Mouse (Mus musculus): ENCODE measurements at regions not wholly inside any gene's neighbourhood (a gene's known extent, or its start where the extent isn't known, plus 50 kb on each side); places are given as distances from the start of the nearest gene placed in this dataset.

DNA sequence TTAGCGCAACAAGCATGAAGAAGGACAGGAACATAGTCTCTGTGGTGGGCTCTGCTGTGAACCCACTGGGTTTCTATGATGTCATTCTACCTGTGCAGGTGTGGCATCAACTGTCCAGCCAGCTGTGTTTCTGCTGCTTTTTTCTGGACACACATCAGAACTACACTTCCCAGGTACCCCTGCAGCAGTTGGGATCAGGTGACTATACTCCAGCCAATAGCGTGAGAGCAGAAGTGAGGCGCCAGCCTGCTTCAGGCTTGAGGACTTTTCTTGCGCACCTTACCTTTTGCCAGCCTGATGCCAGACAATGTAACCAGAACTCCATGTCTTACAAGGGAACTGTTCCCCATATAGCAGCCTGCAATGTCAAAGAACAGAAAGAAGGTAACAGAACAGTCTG, 296.3 kb downstream of the Matn1 start:
- H3K4me2 ChIP-seq (replicated peaks; ENCODE audit: low read depth, low read length): no peak overlapping the region
- ATAC-seq (ENCODE audit: insufficient number of reproducible peaks, insufficient read depth, low FRiP score, low read depth): no peak
- WGBS: 85% methylated on average over 4 of the region's 4 CpGs
- H3K9ac ChIP-seq (replicated peaks; ENCODE audit: low read depth, low read length): no peak overlapping the region
- no peaks in the 10 kb centered on the region for H3K9me3 ChIP-seq (ENCODE audit: control insufficient read depth, low read depth, low read length)
- H3K4me1 ChIP-seq (ENCODE audit: control insufficient read depth, insufficient read depth, low read length): no peaks in the 10 kb centered on the region
- H3K27me3 ChIP-seq (ENCODE audit: control insufficient read depth, insufficient read depth, low read length): no peaks in the 10 kb centered on the region
- no peak overlapping the region for H3K27ac ChIP-seq (ENCODE audit: low read length)
- no peaks in the 10 kb centered on the region for H3K36me3 ChIP-seq (ENCODE audit: control insufficient read depth, insufficient read depth, low read length)
- H3K4me3 ChIP-seq (ENCODE audit: low read depth, low read length): no peak overlapping the region

DNA sequence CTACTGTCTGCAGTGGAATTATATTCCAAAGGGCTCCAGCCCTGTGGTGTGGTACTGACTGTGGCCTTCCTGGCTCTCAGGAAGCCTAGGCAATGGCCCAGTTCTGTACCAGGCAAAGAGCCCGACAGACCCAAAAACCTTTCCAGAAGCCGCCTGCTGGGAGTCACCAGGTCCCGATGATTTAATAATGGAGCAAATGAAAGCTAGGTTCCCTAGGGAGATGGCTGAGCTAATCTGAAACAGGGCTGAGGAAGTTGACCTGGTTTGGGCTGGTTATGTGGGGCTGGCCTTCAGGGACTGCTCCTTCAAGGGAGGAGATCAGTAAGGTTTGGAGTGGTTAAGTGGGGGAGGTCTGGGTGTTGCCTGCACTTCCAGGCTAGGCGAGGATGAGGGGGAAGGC, 298.1 kb downstream of the Matn1 start:
- H3K27me3 ChIP-seq (ENCODE audit: control insufficient read depth, insufficient read depth, low read length): no peaks in the 10 kb centered on the region
- H3K9me3 ChIP-seq (ENCODE audit: control insufficient read depth, low read depth, low read length): no peaks in the 10 kb centered on the region
- no peak overlapping the region for H3K9ac ChIP-seq (replicated peaks; ENCODE audit: low read depth, low read length)
- no peak overlapping the region for H3K27ac ChIP-seq (ENCODE audit: low read length)
- H3K4me1 ChIP-seq (ENCODE audit: control insufficient read depth, insufficient read depth, low read length): no peaks in the 10 kb centered on the region
- H3K4me2 ChIP-seq (replicated peaks; ENCODE audit: low read depth, low read length): no peak overlapping the region
- no peak overlapping the region for H3K4me3 ChIP-seq (ENCODE audit: low read depth, low read length)
- WGBS: 66% methylated on average over 4 of the region's 4 CpGs
- no peak for ATAC-seq (ENCODE audit: insufficient number of reproducible peaks, insufficient read depth, low FRiP score, low read depth)
- no peaks in the 10 kb centered on the region for H3K36me3 ChIP-seq (ENCODE audit: control insufficient read depth, insufficient read depth, low read length)

DNA sequence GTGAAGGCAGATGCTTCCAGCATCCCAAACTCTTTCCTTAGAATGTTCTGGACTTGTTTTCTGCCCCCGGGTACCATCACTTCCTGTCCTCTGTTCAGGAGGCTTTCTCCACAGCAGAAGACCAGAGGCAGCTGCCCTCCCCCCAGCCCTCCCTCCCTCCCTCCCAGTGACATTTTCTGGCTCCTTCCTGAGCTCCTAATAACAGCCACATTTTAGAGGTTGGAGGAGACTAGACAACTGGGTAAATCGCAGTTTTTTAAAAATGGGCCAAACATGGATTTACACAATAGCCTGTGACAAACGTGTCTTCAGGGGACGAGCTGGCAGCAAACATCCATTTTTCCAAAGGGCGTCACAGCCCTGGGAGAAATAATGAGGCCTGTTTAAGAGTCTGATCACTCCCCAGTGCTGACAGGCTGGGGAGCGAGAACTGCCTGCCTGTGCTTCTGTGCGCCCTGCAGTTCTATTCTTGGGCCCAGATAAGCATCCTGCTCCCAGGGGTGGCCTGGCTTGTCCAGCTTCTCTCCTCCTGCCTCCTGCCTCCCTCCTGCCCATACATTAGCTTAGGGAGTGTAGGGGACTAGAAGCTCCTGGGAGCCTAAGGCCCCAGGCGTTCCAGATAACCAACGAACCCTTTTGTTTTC, 299.7 kb downstream of the Matn1 start:
- ATAC-seq (ENCODE audit: insufficient number of reproducible peaks, insufficient read depth, low FRiP score, low read depth): no peak
- Histone ChIP-seq H3K27me3 (ENCODE audit: control insufficient read depth, insufficient read depth, low read length) (no peaks in the 10 kb centered on the region), H3K36me3 (ENCODE audit: control insufficient read depth, insufficient read depth, low read length) (no peaks in the 10 kb centered on the region), H3K4me1 (ENCODE audit: control insufficient read depth, insufficient read depth, low read length) (no peaks in the 10 kb centered on the region), H3K27ac (ENCODE audit: low read length) (no peak overlapping the region), H3K9ac (replicated peaks; ENCODE audit: low read depth, low read length) (no peak overlapping the region), H3K4me3 (ENCODE audit: low read depth, low read length) (no peak overlapping the region), H3K9me3 (ENCODE audit: control insufficient read depth, low read depth, low read length) (no peaks in the 10 kb centered on the region), H3K4me2 (replicated peaks; ENCODE audit: low read depth, low read length) (no peak overlapping the region)
- 50% methylated on average over 9 of the region's 9 CpGs for WGBS

DNA sequence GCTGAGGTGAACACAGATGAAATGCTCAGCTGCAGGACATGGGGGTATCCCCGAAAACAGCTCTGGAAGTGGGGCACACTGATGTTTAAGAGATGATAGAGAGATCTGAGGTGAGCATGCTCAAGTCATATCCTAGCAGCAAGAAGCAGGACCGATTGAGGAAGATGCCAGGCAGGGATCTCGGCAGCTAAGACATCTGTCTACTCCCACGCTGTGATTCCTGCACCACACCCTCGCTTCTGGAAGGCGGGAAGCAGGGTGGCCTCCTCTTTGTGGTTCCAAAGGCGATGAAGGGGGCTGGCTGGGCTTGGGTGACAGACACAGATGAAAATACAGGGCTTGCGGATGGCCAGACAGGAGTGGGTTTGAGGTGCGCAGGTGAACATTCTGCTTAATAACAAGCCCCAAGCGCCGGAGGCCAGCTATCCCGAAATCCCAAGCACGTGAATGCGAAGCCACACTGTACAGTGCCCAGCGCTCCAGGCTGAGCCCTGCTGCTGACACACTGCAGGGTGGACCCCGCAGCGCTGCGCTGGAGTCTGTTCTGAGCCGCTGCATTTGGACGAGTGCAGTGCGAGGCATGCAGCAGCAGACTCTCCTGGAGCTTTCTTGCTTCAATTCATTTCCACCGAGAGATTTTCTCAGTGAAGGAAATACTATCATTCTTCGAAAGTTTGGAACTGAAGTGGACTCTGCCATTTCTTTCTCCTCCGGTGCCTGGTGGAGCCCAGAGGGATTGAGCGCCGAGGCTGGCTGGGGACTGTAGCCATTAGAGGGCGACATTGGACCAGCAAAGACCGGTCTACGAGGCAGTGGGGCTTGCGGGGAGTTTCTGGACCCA, 308.6 kb downstream of the Matn1 start:
- Histone ChIP-seq H3K27ac (ENCODE audit: low read length) (no peak overlapping the region), H3K27me3 (ENCODE audit: control insufficient read depth, insufficient read depth, low read length) (no peaks in the 10 kb centered on the region), H3K9ac (replicated peaks; ENCODE audit: low read depth, low read length) (no peak overlapping the region), H3K4me3 (ENCODE audit: low read depth, low read length) (no peak overlapping the region; the same call in 1 of the 2 replicates), H3K9me3 (ENCODE audit: control insufficient read depth, low read depth, low read length) (no peaks in the 10 kb centered on the region), H3K4me2 (replicated peaks; ENCODE audit: low read depth, low read length) (peak overlapping the region; percentile 30; the same call in 1 of the 2 replicates), H3K36me3 (ENCODE audit: control insufficient read depth, insufficient read depth, low read length) (no peaks in the 10 kb centered on the region), H3K4me1 (ENCODE audit: control insufficient read depth, insufficient read depth, low read length) (no peaks in the 10 kb centered on the region)
- WGBS: 18% methylated on average over 30 of the region's 30 CpGs
- ATAC-seq (ENCODE audit: insufficient number of reproducible peaks, insufficient read depth, low FRiP score, low read depth): peak; percentile 66; the same call in 1 of the 2 replicates

DNA sequence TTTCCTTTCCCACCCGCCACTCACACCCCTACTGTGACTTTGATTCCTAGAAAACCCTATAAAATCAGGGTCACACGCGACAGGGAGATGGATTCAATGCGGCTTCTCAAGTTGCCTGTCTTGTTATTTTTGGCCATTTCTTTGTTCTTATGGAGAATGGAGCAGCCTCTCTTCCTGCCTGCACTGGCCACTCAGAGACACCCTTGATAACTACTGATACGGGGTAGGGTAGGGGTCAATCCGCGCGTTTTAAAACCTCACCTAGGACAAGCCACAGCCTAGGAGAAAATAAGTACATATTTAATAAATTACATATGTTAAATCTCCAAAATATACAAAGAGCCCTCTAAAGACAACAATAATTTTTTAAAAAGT, 309.2 kb downstream of the Matn1 start:
- 4% methylated on average over 8 of the region's 8 CpGs for WGBS
- Histone ChIP-seq H3K4me1 (ENCODE audit: control insufficient read depth, insufficient read depth, low read length) (no peaks in the 10 kb centered on the region), H3K9me3 (ENCODE audit: control insufficient read depth, low read depth, low read length) (no peaks in the 10 kb centered on the region), H3K27me3 (ENCODE audit: control insufficient read depth, insufficient read depth, low read length) (no peaks in the 10 kb centered on the region), H3K4me3 (ENCODE audit: low read depth, low read length) (no peak overlapping the region), H3K36me3 (ENCODE audit: control insufficient read depth, insufficient read depth, low read length) (no peaks in the 10 kb centered on the region), H3K9ac (replicated peaks; ENCODE audit: low read depth, low read length) (no peak overlapping the region), H3K4me2 (replicated peaks; ENCODE audit: low read depth, low read length) (no peak overlapping the region; the same call in 1 of the 2 replicates), H3K27ac (ENCODE audit: low read length) (no peak overlapping the region)
- ATAC-seq (ENCODE audit: insufficient number of reproducible peaks, insufficient read depth, low FRiP score, low read depth): no peak

DNA sequence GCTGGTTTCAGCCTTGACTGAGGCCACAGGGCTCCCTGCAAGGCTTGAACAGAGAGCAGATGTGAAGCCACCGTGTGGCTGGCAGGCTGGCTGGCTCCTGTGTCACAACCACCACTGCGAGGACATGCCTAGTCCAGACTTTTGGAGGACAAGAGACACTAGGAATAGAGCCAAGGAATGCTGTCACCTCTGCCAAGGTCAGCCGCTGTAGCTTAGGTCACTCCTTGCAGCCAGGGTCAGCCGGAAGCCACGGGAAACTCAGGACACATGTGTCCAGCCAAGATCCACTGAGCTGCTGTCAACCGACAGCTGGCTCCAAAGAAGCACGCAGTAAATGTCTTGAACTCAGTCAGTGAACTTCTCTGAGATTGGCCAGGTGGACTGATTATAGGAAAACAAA, 310.1 kb downstream of the Matn1 start:
- no peak overlapping the region for H3K9ac ChIP-seq (replicated peaks; ENCODE audit: low read depth, low read length)
- H3K4me3 ChIP-seq (ENCODE audit: low read depth, low read length): no peak overlapping the region
- no peak overlapping the region for H3K4me2 ChIP-seq (replicated peaks; ENCODE audit: low read depth, low read length)
- WGBS: 70% methylated on average over 7 of the region's 7 CpGs
- no peaks in the 10 kb centered on the region for H3K27me3 ChIP-seq (ENCODE audit: control insufficient read depth, insufficient read depth, low read length)
- H3K36me3 ChIP-seq (ENCODE audit: control insufficient read depth, insufficient read depth, low read length): no peaks in the 10 kb centered on the region
- no peaks in the 10 kb centered on the region for H3K9me3 ChIP-seq (ENCODE audit: control insufficient read depth, low read depth, low read length)
- no peak overlapping the region for H3K27ac ChIP-seq (ENCODE audit: low read length)
- ATAC-seq (ENCODE audit: insufficient number of reproducible peaks, insufficient read depth, low FRiP score, low read depth): no peak
- no peaks in the 10 kb centered on the region for H3K4me1 ChIP-seq (ENCODE audit: control insufficient read depth, insufficient read depth, low read length)

DNA sequence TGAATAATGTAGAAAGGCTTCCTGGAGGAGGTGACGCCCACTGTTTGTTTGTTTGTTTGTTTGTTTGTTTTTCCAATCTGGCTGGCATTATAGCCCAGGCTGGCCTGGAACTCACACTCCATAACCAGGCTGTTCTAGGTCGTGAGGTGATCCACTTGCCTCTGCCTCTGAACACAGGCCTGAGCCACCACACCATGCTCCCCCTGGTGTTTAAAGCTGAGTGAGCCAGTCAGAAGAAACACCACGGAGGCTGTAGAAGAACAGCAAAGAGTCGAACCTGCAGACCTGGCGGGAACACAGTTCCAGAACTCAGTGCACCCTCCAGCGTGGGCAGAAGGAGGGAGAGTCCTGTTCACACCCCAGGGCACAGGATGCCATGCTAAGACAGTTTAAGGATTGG, 310.5 kb downstream of the Matn1 start:
- no peaks in the 10 kb centered on the region for H3K9me3 ChIP-seq (ENCODE audit: control insufficient read depth, low read depth, low read length)
- no peaks in the 10 kb centered on the region for H3K36me3 ChIP-seq (ENCODE audit: control insufficient read depth, insufficient read depth, low read length)
- WGBS: 36% methylated on average over 6 of the region's 6 CpGs
- H3K4me2 ChIP-seq (replicated peaks; ENCODE audit: low read depth, low read length): no peak overlapping the region
- H3K4me1 ChIP-seq (ENCODE audit: control insufficient read depth, insufficient read depth, low read length): no peaks in the 10 kb centered on the region
- H3K4me3 ChIP-seq (ENCODE audit: low read depth, low read length): no peak overlapping the region
- H3K27ac ChIP-seq (ENCODE audit: low read length): no peak overlapping the region
- no peaks in the 10 kb centered on the region for H3K27me3 ChIP-seq (ENCODE audit: control insufficient read depth, insufficient read depth, low read length)
- no peak for ATAC-seq (ENCODE audit: insufficient number of reproducible peaks, insufficient read depth, low FRiP score, low read depth)
- H3K9ac ChIP-seq (replicated peaks; ENCODE audit: low read depth, low read length): no peak overlapping the region

DNA sequence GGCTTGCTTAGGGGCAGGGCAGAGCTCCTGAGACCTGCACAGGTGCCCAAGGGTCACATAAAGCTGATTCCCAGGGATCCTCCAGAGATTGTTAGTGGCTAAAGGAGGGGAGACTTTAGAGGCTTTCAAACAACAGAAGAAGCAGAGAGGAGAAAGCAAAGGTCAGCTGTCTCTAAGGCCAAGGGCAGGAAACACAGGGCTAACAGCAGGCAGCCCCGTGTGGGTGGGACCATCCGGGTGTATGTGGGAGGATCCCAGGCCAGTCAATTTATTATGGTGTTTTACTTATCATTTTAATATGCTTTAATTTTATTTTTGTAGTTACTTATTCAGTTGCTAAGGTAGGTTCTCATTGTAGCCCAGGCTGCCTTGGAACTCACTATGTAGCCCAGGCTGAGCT, 317.1 kb downstream of the Matn1 start:
- no peak overlapping the region for H3K4me3 ChIP-seq (ENCODE audit: low read depth, low read length)
- WGBS: 49% methylated on average over 2 of the region's 2 CpGs

More for the DNA sequence above, 317.1 kb downstream of the Matn1 start:
- no peaks in the 10 kb centered on the region for H3K4me1 ChIP-seq (ENCODE audit: control insufficient read depth, insufficient read depth, low read length)
- no peak overlapping the region for H3K27ac ChIP-seq (ENCODE audit: low read length)
- ATAC-seq (ENCODE audit: insufficient number of reproducible peaks, insufficient read depth, low FRiP score, low read depth): no peak
- no peaks in the 10 kb centered on the region for H3K9me3 ChIP-seq (ENCODE audit: control insufficient read depth, low read depth, low read length)
- H3K27me3 ChIP-seq (ENCODE audit: control insufficient read depth, insufficient read depth, low read length): no peaks in the 10 kb centered on the region
- no peaks in the 10 kb centered on the region for H3K36me3 ChIP-seq (ENCODE audit: control insufficient read depth, insufficient read depth, low read length)
- no peak overlapping the region for H3K4me2 ChIP-seq (replicated peaks; ENCODE audit: low read depth, low read length)
- H3K9ac ChIP-seq (replicated peaks; ENCODE audit: low read depth, low read length): no peak overlapping the region
